Mouse (Mus musculus): ENCODE results near the gene Ms4a15. TPM values are rescaled to one million over a fixed set of nuclear protein-coding genes. Genes with fewer than 3 reads are reported as not detected.

Gene Ms4a15
- polyA plus RNA-seq, 1 experiment = not detected

- no peak for DNase-seq
- Histone ChIP-seq H3K4me1 (ENCODE audit: control insufficient read depth, insufficient read depth, low read length) (no peaks in the 10 kb centered on the region), H3K27ac (ENCODE audit: insufficient read depth, low read depth, low read length) (no peak within 1 kb of the TSS), H3K27me3 (replicated peaks; ENCODE audit: control insufficient read depth, insufficient read depth, low read length) (no peaks in the 10 kb centered on the region), H3K36me3 (ENCODE audit: control insufficient read depth, insufficient read depth, low read length) (no peaks in the 10 kb centered on the region), H3K4me3 (ENCODE audit: insufficient read depth, low read depth, low read length) (no peak within 1 kb of the TSS)
- TF ChIP-seq CTCF (conservative IDR thresholded peaks at IDR 0.05; ENCODE audit: insufficient read depth, insufficient read length, low read depth, low read length) = no peak
- no peak for TF ChIP-seq POLR2A (IDR thresholded peaks at IDR 0.05; ENCODE audit: low read depth, low read length)
- 53% methylated on average over 5 of the region's 5 CpGs for WGBS
Measured at GRCm38 (mm10) chr19:10937110-10937563, 55.9 kb downstream of the Ms4a15 start, which contains the start of gene Ptgdr2. Gene Ptgdr2 (plus strand): TSS chr19:10937160.

- H3K4me1 ChIP-seq (ENCODE audit: control insufficient read depth, insufficient read depth, low read length) = no peaks in the 10 kb centered on the region
- H3K4me3 ChIP-seq (ENCODE audit: insufficient read depth, low read depth, low read length) = no peak overlapping the region
- no peaks in the 10 kb centered on the region for H3K36me3 ChIP-seq (ENCODE audit: control insufficient read depth, insufficient read depth, low read length)
- 85% methylated on average over 5 of the region's 5 CpGs for WGBS
- TF ChIP-seq POLR2A (IDR thresholded peaks at IDR 0.05; ENCODE audit: low read depth, low read length) (no peak), CTCF (conservative IDR thresholded peaks at IDR 0.05; ENCODE audit: insufficient read depth, insufficient read length, low read depth, low read length) (0 out of 2 replicates have a peak, but pooled peaks have one; percentile 2)
- DNase-seq = no peak
- H3K27ac ChIP-seq (ENCODE audit: insufficient read depth, low read depth, low read length) = no peak overlapping the region
- H3K27me3 ChIP-seq (replicated peaks; ENCODE audit: control insufficient read depth, insufficient read depth, low read length) = no peaks in the 10 kb centered on the region
Measured at GRCm38 (mm10) chr19:10936077-10936476, 57.0 kb downstream of the Ms4a15 start.

DNA sequence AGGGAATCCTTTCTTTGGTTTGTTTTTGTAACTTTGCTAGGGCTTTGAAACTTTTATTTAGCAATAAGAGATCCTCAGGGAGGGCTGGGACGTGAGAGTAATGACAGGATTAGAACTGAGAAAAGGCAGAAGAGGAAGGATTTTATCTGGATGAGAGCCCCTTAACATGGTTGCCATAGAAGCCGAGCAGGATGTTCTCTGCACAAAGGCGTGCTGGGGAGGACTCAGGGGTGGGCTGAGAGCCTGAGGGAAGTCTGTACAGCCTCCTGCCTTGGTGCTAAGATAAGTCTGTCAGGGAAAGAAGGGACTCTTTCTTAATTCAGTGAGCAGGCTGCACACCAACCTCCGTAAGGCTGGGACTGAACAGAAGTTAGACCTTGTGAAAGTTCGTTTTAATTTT lies 58.0 kb downstream of the Ms4a15 start:
- Histone ChIP-seq H3K4me3 (ENCODE audit: insufficient read depth, low read depth, low read length) (no peak overlapping the region), H3K27me3 (replicated peaks; ENCODE audit: control insufficient read depth, insufficient read depth, low read length) (no peaks in the 10 kb centered on the region), H3K27ac (ENCODE audit: insufficient read depth, low read depth, low read length) (no peak overlapping the region), H3K4me1 (ENCODE audit: control insufficient read depth, insufficient read depth, low read length) (no peaks in the 10 kb centered on the region), H3K36me3 (ENCODE audit: control insufficient read depth, insufficient read depth, low read length) (no peaks in the 10 kb centered on the region)
- no peak for DNase-seq
- no peak for TF ChIP-seq POLR2A (IDR thresholded peaks at IDR 0.05; ENCODE audit: low read depth, low read length)
- TF ChIP-seq CTCF (conservative IDR thresholded peaks at IDR 0.05; ENCODE audit: insufficient read depth, insufficient read length, low read depth, low read length) = no peak
- WGBS = 65% methylated on average over 5 of the region's 5 CpGs

DNA sequence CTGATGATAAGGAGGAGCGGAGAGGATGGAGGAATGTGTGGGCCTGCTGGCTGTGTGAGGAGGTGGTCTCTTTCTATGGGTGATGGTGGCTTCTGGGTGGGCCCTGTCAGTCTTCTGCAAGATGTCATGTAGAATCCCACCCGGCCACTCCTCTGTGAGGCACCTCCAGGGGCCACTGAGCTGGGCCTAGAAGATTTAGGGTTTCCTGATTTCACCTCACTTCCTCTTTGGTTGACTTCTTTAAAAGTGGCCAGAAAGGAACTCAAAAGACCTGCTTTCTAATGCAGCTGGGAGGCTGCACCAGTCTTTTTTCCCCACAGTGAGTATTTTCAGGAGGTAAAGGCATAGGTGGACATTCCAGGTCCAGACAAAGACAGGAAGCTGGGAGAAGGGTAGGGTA lies 62.4 kb downstream of the Ms4a15 start:
- no peak for TF ChIP-seq POLR2A (IDR thresholded peaks at IDR 0.05; ENCODE audit: low read depth, low read length)
- TF ChIP-seq CTCF (conservative IDR thresholded peaks at IDR 0.05; ENCODE audit: insufficient read depth, insufficient read length, low read depth, low read length) = no peak
- WGBS = 83% methylated on average over 2 of the region's 2 CpGs
- H3K4me1 ChIP-seq (ENCODE audit: control insufficient read depth, insufficient read depth, low read length) = peaks cover 10% of the 10 kb centered on the region
- H3K27ac ChIP-seq (ENCODE audit: insufficient read depth, low read depth, low read length) = no peak overlapping the region
- no peak overlapping the region for H3K4me3 ChIP-seq (ENCODE audit: insufficient read depth, low read depth, low read length)
- no peaks in the 10 kb centered on the region for H3K27me3 ChIP-seq (replicated peaks; ENCODE audit: control insufficient read depth, insufficient read depth, low read length)
- DNase-seq = no peak
- H3K36me3 ChIP-seq (ENCODE audit: control insufficient read depth, insufficient read depth, low read length) = no peaks in the 10 kb centered on the region

Other genes starting within 250 kb of the Ms4a15 start
- gene Cd6, start 163.2 kb downstream of the Ms4a15 start, polyA plus RNA-seq (2012; rRNA removed) = 0.30 and 3.1 TPM in 2 replicates
- gene Slc15a3, start 153.5 kb downstream of the Ms4a15 start, polyA plus RNA-seq (2012; rRNA removed) = 6.2 and 6.7 TPM in 2 replicates
- gene Tmem132a, start 123.3 kb downstream of the Ms4a15 start, polyA plus RNA-seq (2012; rRNA removed) = 12.1 and 15.8 TPM in 2 replicates
- gene Tmem109, start 111.2 kb downstream of the Ms4a15 start, polyA plus RNA-seq (2012; rRNA removed) = 101 and 124 TPM in 2 replicates
- 175 and 188 TPM in 2 replicates for gene Prpf19, start 98.0 kb downstream of the Ms4a15 start, polyA plus RNA-seq (2012; rRNA removed)
- gene Zp1, start 72.6 kb downstream of the Ms4a15 start, polyA plus RNA-seq (2012; rRNA removed) = 0.05 TPM in 1 of 2 replicates, not detected in the other
- gene Ptgdr2, start 56.1 kb downstream of the Ms4a15 start, polyA plus RNA-seq (2012; rRNA removed) = 0.05 TPM in 1 of 2 replicates, not detected in the other
- gene Ccdc86, start 44.0 kb downstream of the Ms4a15 start, polyA plus RNA-seq (2012; rRNA removed) = 3.9 TPM in 2 replicates
- 0.18 TPM in 1 of 2 replicates, not detected in the other for gene Ms4a10, start 18.6 kb downstream of the Ms4a15 start, polyA plus RNA-seq (2012; rRNA removed)
- not detected in 2 replicates for gene Ms4a18, start 24.8 kb upstream of the Ms4a15 start, polyA plus RNA-seq (2012; rRNA removed)
- 0.43 and 0.86 TPM in 2 replicates for gene Ms4a8a, start 87.9 kb upstream of the Ms4a15 start, polyA plus RNA-seq (2012; rRNA removed)
- 0.10 TPM in 1 of 2 replicates, not detected in the other for gene 1700017D01Rik, start 137.6 kb upstream of the Ms4a15 start, polyA plus RNA-seq (2012; rRNA removed)
- not detected in 2 replicates for gene 1700025F22Rik, start 172.1 kb upstream of the Ms4a15 start, polyA plus RNA-seq (2012; rRNA removed)
- gene Ms4a13, start 203.5 kb upstream of the Ms4a15 start, polyA plus RNA-seq (2012; rRNA removed) = not detected in 2 replicates
- gene Ms4a12, start 239.2 kb upstream of the Ms4a15 start, polyA plus RNA-seq (2012; rRNA removed) = not detected in 2 replicates

Measured in kidney, adult 2 months (tissue).